Mouse (Mus musculus): Measurements from ENCODE around the gene Irak3. TPM values are rescaled to one million over a fixed set of nuclear protein-coding genes. Genes with fewer than 3 reads are reported as not detected.

Irak3 gene
- polyA plus RNA-seq, 1 experiment from 2014 or later, result 1.8 TPM

GRCm38 (mm10) chr10:120153911-120154310, 48.0 kb downstream of the Irak3 start:
- Histone ChIP-seq H3K27ac (replicated peaks) (no peak overlapping the region), H3K4me1 (replicated peaks) (no peaks in the 10 kb centered on the region), H3K4me3 (replicated peaks) (no peak overlapping the region), H3K9ac (no peak overlapping the region), H3K27me3 (no peaks in the 10 kb centered on the region), H3K9me3 (replicated peaks) (no peaks in the 10 kb centered on the region; the same call in 1 of the 2 replicates), H3K36me3 (replicated peaks) (no peaks in the 10 kb centered on the region), H3K4me2 (no peak overlapping the region)
- 64% methylated on average over 2 of the region's 2 CpGs for WGBS (ENCODE audit: insufficient replicate concordance)
- no peak for ATAC-seq (ENCODE audit: insufficient read depth)

DNA sequence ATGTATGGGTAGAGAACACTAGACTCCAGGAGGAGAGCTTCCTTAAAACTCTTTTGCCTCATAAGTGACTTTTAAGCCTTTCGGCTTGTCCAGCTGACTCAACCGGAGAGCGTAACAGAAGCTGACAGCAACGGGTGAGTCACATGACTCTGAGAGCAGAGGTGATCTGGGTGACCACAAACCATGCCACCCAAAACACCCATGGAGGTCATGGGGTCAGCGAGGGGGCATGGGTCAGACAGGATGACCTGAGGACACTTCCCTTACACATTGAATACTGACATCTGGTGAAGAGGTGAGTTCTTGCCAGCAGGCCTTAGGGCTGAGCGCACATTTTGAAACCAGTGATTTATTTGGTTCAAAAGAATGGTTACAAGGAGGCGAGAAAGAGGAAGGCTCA, 50.3 kb downstream of the Irak3 start:
- ATAC-seq (ENCODE audit: insufficient read depth), result no peak
- H3K36me3 ChIP-seq (replicated peaks), result no peaks in the 10 kb centered on the region
- no peaks in the 10 kb centered on the region for H3K4me1 ChIP-seq (replicated peaks)
- H3K27ac ChIP-seq (replicated peaks), result no peak overlapping the region
- no peak overlapping the region for H3K9ac ChIP-seq
- 79% methylated on average over 7 of the region's 7 CpGs for WGBS (ENCODE audit: insufficient replicate concordance)
- no peaks in the 10 kb centered on the region for H3K27me3 ChIP-seq
- H3K9me3 ChIP-seq (replicated peaks), result no peaks in the 10 kb centered on the region; the same call in 1 of the 2 replicates
- H3K4me2 ChIP-seq, result no peak overlapping the region
- H3K4me3 ChIP-seq (replicated peaks), result no peak overlapping the region

DNA sequence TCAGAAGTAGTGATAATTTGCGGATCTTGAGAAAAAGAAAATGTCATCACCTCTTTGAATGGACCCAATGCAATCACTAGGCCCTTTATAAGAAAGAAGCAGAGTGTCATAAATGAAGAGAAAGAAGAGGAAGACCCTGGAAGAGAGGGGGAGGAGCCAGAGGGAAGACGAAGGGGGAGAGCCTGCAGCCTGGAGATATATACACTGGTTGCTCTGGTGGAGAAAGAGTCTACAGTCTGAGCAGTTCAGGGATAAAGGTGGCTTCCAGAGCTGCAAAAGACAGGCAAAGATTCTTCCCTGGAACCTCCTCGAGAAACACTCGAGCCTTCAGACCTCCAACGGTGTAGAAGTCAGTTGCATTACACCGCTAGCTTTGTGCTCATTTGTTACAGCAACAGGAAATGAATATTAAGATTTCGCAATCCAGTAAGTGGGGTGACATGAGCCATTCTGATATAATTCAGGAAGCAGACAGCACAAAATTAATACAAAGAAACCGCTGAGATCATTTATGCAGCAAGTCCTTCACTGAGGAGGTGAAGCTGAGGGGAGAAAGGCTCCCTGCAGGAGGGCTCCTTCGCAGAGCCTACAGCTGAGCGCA, 60.9 kb downstream of the Irak3 start:
- no peak for ATAC-seq (ENCODE audit: insufficient read depth)
- WGBS (ENCODE audit: insufficient replicate concordance), result 26% methylated on average over 10 of the region's 10 CpGs
- H3K4me3 ChIP-seq (replicated peaks), result no peak overlapping the region
- H3K9me3 ChIP-seq (replicated peaks), result no peaks in the 10 kb centered on the region
- no peak overlapping the region for H3K9ac ChIP-seq
- no peaks in the 10 kb centered on the region for H3K4me1 ChIP-seq (replicated peaks)
- H3K36me3 ChIP-seq (replicated peaks), result no peaks in the 10 kb centered on the region
- no peak overlapping the region for H3K4me2 ChIP-seq
- H3K27ac ChIP-seq (replicated peaks), result no peak overlapping the region
- H3K27me3 ChIP-seq, result no peaks in the 10 kb centered on the region

GRCm38 (mm10) chr10:120140193-120140592, 61.7 kb downstream of the Irak3 start:
- no peaks in the 10 kb centered on the region for H3K36me3 ChIP-seq (replicated peaks)
- no peaks in the 10 kb centered on the region for H3K9me3 ChIP-seq (replicated peaks)
- ATAC-seq (ENCODE audit: insufficient read depth), result no peak

DNA sequence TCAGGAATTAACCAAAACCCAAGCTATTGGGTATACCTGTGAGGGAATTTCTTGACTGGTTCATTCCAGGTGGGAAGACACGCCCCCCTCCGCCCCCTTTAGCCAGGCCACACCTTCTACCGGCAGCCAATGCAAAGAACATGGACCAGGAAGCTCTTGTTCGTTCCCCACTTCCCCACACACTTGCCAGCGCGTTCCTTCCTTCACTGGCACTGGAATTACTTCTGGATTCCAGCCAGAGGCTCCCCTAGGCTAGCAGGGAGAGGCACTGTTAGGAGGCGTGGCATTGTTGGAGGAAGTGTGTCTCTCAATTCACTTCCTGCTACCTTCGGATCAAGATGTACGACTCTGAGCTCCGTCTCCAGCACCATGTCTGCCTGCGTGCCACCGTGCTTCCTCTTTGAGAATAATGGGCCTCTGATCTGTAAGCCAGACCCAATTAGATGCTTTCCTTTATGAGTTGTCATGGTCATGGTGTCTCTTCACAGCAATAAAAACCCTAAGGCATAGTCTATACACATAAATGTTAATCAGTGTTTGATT, 65.8 kb downstream of the Irak3 start:
- no peak for ATAC-seq (ENCODE audit: insufficient read depth)
- WGBS (ENCODE audit: insufficient replicate concordance), result 46% methylated on average over 12 of the region's 12 CpGs
- no peak overlapping the region for H3K4me2 ChIP-seq
- no peak overlapping the region for H3K9ac ChIP-seq
- no peaks in the 10 kb centered on the region for H3K36me3 ChIP-seq (replicated peaks)
- no peaks in the 10 kb centered on the region for H3K4me1 ChIP-seq (replicated peaks)
- H3K4me3 ChIP-seq (replicated peaks), result no peak overlapping the region
- H3K27ac ChIP-seq (replicated peaks), result no peak overlapping the region
- no peaks in the 10 kb centered on the region for H3K27me3 ChIP-seq
- no peaks in the 10 kb centered on the region for H3K9me3 ChIP-seq (replicated peaks)

More at GRCm38 (mm10) chr10:120140193-120140592, 61.7 kb downstream of the Irak3 start:
- Histone ChIP-seq H3K4me3 (replicated peaks) (no peak overlapping the region), H3K4me2 (no peak overlapping the region), H3K27me3 (no peaks in the 10 kb centered on the region), H3K4me1 (replicated peaks) (no peaks in the 10 kb centered on the region), H3K9ac (no peak overlapping the region), H3K27ac (replicated peaks) (no peak overlapping the region)
- 17% methylated on average over 4 of the region's 4 CpGs for WGBS (ENCODE audit: insufficient replicate concordance)

DNA sequence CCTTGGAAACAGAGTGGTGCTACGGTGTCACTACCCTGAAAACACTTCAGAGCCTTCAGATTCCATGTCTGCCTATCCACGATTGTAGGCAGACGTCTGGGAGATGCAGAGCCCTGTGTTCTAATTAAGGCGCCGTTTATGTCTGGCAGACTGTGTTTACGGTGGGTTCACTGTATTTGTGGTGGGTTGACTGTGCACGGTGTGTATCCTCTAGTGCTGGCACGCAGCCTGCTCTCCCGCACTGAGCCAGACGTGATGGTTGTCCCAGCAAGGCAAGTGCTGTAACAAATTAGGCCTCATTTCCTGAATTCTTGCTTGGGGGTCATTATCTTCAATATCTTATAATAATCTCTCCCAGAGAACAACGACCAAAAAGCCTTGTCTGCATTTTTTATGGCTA, 68.2 kb downstream of the Irak3 start:
- Histone ChIP-seq H3K27me3 (0 out of 2 replicates have a peak, but pooled peaks cover 5% of the 10 kb centered on the region), H3K4me3 (replicated peaks) (no peak overlapping the region), H3K27ac (replicated peaks) (no peak overlapping the region), H3K4me2 (no peak overlapping the region), H3K4me1 (replicated peaks) (no peaks in the 10 kb centered on the region), H3K36me3 (replicated peaks) (no peaks in the 10 kb centered on the region), H3K9ac (no peak overlapping the region), H3K9me3 (replicated peaks) (no peaks in the 10 kb centered on the region)
- no peak for ATAC-seq (ENCODE audit: insufficient read depth)
- 57% methylated on average over 11 of the region's 11 CpGs for WGBS (ENCODE audit: insufficient replicate concordance)

GRCm38 (mm10) chr10:120130621-120131020, 71.3 kb downstream of the Irak3 start:
- Histone ChIP-seq H3K4me1 (replicated peaks) (no peaks in the 10 kb centered on the region), H3K9ac (no peak overlapping the region), H3K36me3 (replicated peaks) (no peaks in the 10 kb centered on the region), H3K27ac (replicated peaks) (no peak overlapping the region), H3K4me2 (no peak overlapping the region), H3K27me3 (peaks cover 8% of the 10 kb centered on the region; the same call in 1 of the 2 replicates), H3K4me3 (replicated peaks) (no peak overlapping the region), H3K9me3 (replicated peaks) (no peaks in the 10 kb centered on the region)
- WGBS (ENCODE audit: insufficient replicate concordance), result 63% methylated on average over 16 of the region's 16 CpGs
- ATAC-seq (ENCODE audit: insufficient read depth), result no peak

- ATAC-seq (ENCODE audit: insufficient read depth), result no peak
- H3K36me3 ChIP-seq (replicated peaks), result no peaks in the 10 kb centered on the region
- no peak overlapping the region for H3K9ac ChIP-seq
- peaks cover 8% of the 10 kb centered on the region; the same call in 1 of the 2 replicates for H3K27me3 ChIP-seq
- no peak overlapping the region for H3K4me3 ChIP-seq (replicated peaks)
- H3K27ac ChIP-seq (replicated peaks), result no peak overlapping the region
- H3K9me3 ChIP-seq (replicated peaks), result no peaks in the 10 kb centered on the region
- H3K4me1 ChIP-seq (replicated peaks), result no peaks in the 10 kb centered on the region
- H3K4me2 ChIP-seq, result peak overlapping the region; percentile 1; the same call in 1 of the 2 replicates
- WGBS (ENCODE audit: insufficient replicate concordance), result 31% methylated on average over 13 of the region's 13 CpGs
Observed at GRCm38 (mm10) chr10:120128601-120129277, 73.2 kb downstream of the Irak3 start.

DNA sequence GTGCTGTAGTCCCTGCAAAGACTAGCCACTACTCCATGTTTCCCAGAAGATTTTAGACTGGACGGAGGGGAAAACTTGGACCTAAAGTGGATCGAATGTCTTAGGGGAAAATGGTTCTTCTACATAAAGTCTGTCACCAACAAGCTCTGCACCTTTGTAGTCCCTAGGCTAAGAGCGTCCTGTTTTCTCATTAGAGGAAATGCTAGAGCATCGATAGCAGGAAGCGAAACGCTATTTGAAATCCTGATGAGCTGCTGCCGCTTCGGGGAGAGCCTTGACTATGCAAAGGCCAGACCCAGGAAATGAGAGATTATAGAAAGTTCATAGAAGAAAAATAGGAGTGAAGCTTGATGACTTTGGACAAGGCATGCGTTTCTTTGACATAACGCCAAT, 76.5 kb downstream of the Irak3 start:
- no peak for ATAC-seq (ENCODE audit: insufficient read depth)
- H3K27me3 ChIP-seq, result peaks cover 8% of the 10 kb centered on the region; the same call in 1 of the 2 replicates
- H3K4me1 ChIP-seq (replicated peaks), result no peaks in the 10 kb centered on the region
- H3K27ac ChIP-seq (replicated peaks), result no peak overlapping the region
- H3K9me3 ChIP-seq (replicated peaks), result no peaks in the 10 kb centered on the region
- no peak overlapping the region for H3K9ac ChIP-seq
- no peaks in the 10 kb centered on the region for H3K36me3 ChIP-seq (replicated peaks)
- H3K4me2 ChIP-seq, result no peak overlapping the region
- H3K4me3 ChIP-seq (replicated peaks), result no peak overlapping the region
- 32% methylated on average over 10 of the region's 10 CpGs for WGBS (ENCODE audit: insufficient replicate concordance)

- no peak overlapping the region for H3K4me3 ChIP-seq (replicated peaks)
- no peak overlapping the region for H3K9ac ChIP-seq
- peaks cover 8% of the 10 kb centered on the region; the same call in 1 of the 2 replicates for H3K27me3 ChIP-seq
- H3K9me3 ChIP-seq (replicated peaks), result no peaks in the 10 kb centered on the region
- no peak for ATAC-seq (ENCODE audit: insufficient read depth)
- H3K4me2 ChIP-seq, result no peak overlapping the region
- WGBS (ENCODE audit: insufficient replicate concordance), result 37% methylated on average over 7 of the region's 7 CpGs
- no peaks in the 10 kb centered on the region for H3K4me1 ChIP-seq (replicated peaks)
- H3K36me3 ChIP-seq (replicated peaks), result no peaks in the 10 kb centered on the region
- H3K27ac ChIP-seq (replicated peaks), result no peak overlapping the region
Observed at GRCm38 (mm10) chr10:120124801-120125464, 77.0 kb downstream of the Irak3 start.

DNA sequence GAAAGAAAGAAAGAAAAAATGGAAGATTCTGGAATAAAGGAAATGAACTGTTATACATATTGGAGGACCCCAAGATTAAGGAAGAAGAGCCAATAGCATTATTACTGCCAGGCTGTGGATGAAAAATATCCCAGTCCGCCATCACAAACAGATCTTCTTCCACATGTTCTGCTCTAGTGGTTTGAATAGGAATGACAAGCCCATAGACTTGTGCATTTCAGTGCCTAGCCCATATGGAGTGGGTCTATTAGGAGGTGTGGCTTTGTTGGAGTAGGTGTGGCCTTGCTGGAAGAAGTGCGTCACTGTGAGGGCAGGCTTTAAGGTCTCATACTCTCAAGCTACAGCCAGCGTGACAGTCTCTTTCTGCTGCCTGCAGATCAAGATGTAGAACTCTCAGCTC, 78.2 kb downstream of the Irak3 start:
- no peak for ATAC-seq (ENCODE audit: insufficient read depth)
- 66% methylated on average over 3 of the region's 3 CpGs for whole genome bisulfite sequencing (ENCODE audit: insufficient replicate concordance)

More for the DNA sequence above, 78.2 kb downstream of the Irak3 start:
- no peaks in the 10 kb centered on the region for H3K4me1 ChIP-seq (replicated peaks)
- H3K36me3 ChIP-seq (replicated peaks), result no peaks in the 10 kb centered on the region
- peaks cover 3% of the 10 kb centered on the region; the same call in 1 of the 2 replicates for H3K27me3 ChIP-seq
- no peak overlapping the region for H3K4me2 ChIP-seq
- H3K9ac ChIP-seq, result no peak overlapping the region
- H3K27ac ChIP-seq (replicated peaks), result no peak overlapping the region
- no peaks in the 10 kb centered on the region for H3K9me3 ChIP-seq (replicated peaks)
- H3K4me3 ChIP-seq (replicated peaks), result no peak overlapping the region
